Comparison of ENCODE assay signal across 18 mouse cellular contexts in genomic region chr10:25157339-25157738, GRCm38 (mm10).
"Had no signal": no experiment of that assay in that cellular context is flagged by ENCODE, and none has a peak within 500 bp of the region (broad histone marks: within the 10 kb centered on the region; RNA-seq: fewer than 3 reads in every experiment).

No protein-coding gene starts in this region.

- ATAC-seq: liver, postnatal 0 days; lung, postnatal 0 days; midbrain, embryonic 13.5 days; midbrain, embryonic 15.5 days had no signal

- H3K4me1 ChIP-seq: lung, embryonic 15.5 days; midbrain, embryonic 13.5 days; midbrain, embryonic 15.5 days; neural tube, embryonic 12.5 days; stomach, embryonic 15.5 days had no signal

- H3K4me3 ChIP-seq: lung, embryonic 15.5 days; megakaryocyte, embryonic 14.5 days; midbrain, embryonic 13.5 days; midbrain, embryonic 15.5 days; neural tube, embryonic 12.5 days; stomach, embryonic 15.5 days had no signal

- H3K27ac ChIP-seq: lung, embryonic 15.5 days; macrophage; midbrain, embryonic 13.5 days; midbrain, embryonic 15.5 days; neural tube, embryonic 12.5 days; stomach, embryonic 15.5 days; stomach, postnatal 0 days had no signal

- H3K36me3 ChIP-seq: lung, embryonic 15.5 days; midbrain, embryonic 13.5 days; midbrain, embryonic 15.5 days; neural tube, embryonic 12.5 days; stomach, embryonic 15.5 days had no signal

- H3K9me3 ChIP-seq: lung, embryonic 15.5 days; megakaryocyte, embryonic 14.5 days; midbrain, embryonic 13.5 days; midbrain, embryonic 15.5 days; neural tube, embryonic 12.5 days; stomach, embryonic 15.5 days had no signal

- H3K27me3 ChIP-seq: lung, embryonic 15.5 days; megakaryocyte, embryonic 14.5 days; midbrain, embryonic 13.5 days; midbrain, embryonic 15.5 days; neural tube, embryonic 12.5 days; stomach, embryonic 15.5 days had no signal

- H3K4me2 ChIP-seq: lung, embryonic 15.5 days; midbrain, embryonic 11.5 days; midbrain, embryonic 13.5 days; midbrain, embryonic 15.5 days; neural tube, embryonic 12.5 days; stomach, embryonic 15.5 days had no signal

- DNase-seq: liver, postnatal 0 days; lung, adult 2 months; lung, postnatal 14 days; lung, postnatal 36 days; right cerebral cortex, postnatal 25 days; thymus, adult 2 months; thymus, postnatal 25 days; thymus, postnatal 4 days had no signal

- H3K9ac ChIP-seq: liver, postnatal 0 days; lung, embryonic 15.5 days; midbrain, embryonic 13.5 days; midbrain, embryonic 15.5 days; neural tube, embryonic 12.5 days; stomach, embryonic 15.5 days had no signal
